Mouse (Mus musculus) cerebellum, postnatal 36 days (tissue): ENCODE results near the gene Fgfr1op2.
"Not testable (repeated sequence)": the region's sequence is repeated elsewhere in the genome, so short reads cannot be mapped to it uniquely, and the experiment has no call there.

Source experiments
- DNase-seq, 2 experiments: peaks; one replicate each; pipeline ENCODE4 v3.0.0; 2021 to 2022; ENCODE audit warnings: mixed read lengths in 2 of 2

Gene Fgfr1op2

DNA sequence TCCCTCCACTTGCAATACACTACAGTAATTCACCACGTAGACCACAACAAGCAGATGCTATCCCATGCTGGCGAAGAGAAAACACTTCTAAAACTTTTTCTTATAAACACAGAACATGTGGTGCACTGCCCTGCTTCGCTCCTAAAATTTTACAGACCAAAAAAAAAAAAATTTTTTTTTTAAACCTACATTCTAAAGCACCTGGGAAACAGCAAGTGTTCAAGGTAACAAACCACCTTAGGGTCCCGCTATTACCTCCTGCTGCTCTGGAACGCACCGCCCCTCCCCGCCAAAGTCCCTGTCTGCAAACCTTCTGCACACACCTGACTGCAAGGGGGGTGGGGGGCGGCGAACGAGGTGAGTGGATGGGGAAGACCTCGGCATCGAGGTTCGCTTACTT, at the start of gene Fgfr1op2:
Fgfr1op2 (plus strand) TSS at position 301 of the 400 bp plus-strand sequence.
- DNase-seq: no peak

DNA sequence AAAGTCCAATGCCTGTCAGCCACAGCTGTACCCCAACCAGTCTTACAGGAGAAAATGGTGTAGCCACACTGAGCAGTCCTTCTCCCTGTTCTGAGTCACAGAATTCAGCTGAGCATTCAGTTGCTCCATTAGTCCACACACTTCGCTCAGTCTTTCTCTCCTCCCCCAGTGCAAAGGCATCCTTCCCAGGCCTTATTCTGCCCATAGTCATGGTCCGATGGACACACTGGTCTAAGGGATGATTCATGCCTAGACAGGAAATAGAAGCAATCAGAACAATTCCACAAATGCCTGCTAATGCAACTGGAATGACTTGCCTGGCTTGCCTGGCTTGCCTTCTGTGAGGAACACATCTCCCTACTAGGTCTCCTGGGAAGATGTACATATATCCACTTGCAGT, 49.5 kb upstream of the Fgfr1op2 start:
- no peak for DNase-seq

DNA sequence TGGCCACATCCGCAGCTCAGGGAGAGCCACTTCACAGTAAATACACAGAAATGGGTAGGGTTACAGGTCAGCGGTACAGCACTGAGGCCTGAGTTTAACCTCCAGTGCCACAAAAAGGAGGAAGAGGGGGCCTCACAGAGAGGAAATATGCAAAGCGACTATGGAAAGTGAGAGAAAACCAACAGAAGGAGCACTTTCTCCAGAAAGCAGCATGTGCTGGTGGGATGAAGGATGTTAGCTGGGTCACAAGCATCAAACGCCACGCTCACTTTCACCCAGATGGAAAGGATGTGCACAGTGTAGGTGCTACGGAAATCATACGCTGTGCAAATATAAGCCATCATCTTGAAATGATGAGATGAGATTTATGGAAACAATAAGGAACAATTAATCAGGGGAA, 46.6 kb upstream of the Fgfr1op2 start:
- DNase-seq: no peak

DNA sequence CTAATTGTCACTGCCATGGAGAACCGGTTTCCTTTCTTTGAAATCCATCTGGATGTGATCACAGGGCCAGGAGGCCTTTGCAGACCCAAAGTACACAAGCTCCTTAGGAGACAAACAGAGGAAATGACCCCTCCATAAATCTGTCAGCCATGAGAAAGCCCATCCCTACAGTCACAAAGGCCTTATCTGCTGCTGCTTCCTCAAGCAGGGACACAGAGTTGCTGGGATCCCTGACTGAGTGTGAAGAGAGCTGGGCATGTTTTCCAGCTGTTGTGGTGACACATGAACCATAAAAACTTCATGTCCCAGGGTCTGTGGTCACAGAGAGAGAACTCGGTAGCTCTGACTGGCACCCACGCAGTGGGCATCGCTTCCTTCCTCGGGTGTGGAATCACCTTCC, 46.2 kb upstream of the Fgfr1op2 start:
- DNase-seq: no peak

DNA sequence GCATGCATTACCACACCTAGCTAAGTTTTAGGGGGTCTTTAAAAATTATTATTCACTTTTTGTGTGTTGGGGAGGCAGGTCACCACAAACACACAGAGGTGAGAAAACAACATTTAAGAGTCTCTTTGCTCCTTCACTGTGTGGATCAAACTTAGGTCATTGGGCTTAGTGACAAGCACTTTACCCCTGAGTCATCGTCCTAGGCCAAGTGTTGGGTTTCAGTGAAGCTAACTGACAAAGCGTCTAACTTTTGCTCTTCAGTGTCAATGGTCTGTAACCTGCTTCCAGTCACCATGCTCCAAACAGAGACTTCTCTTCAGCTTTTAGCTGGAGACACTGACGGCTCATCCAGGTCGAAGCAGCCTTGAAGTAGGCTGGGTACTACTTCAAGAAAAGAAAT, 43.9 kb upstream of the Fgfr1op2 start:
- no peak for DNase-seq

DNA sequence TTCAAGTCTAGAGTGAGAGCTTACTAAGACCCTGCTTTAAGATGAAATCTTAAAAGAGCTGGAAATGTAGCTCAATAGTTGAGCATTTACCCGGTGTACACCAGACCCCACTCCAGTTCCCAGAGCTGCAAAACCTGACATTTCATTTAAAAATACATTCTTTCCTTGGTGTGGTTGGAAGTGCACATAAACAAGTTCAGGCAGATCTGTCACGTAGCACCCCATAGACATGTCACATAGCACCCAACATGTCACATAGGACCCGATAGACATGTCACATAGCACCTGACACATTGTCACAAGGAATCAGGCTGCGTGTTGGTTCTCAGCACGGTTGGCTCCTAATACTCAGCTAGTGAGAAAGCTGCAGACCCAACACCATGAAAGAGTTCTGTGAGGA, 41.5 kb upstream of the Fgfr1op2 start:
- no peak for DNase-seq

DNA sequence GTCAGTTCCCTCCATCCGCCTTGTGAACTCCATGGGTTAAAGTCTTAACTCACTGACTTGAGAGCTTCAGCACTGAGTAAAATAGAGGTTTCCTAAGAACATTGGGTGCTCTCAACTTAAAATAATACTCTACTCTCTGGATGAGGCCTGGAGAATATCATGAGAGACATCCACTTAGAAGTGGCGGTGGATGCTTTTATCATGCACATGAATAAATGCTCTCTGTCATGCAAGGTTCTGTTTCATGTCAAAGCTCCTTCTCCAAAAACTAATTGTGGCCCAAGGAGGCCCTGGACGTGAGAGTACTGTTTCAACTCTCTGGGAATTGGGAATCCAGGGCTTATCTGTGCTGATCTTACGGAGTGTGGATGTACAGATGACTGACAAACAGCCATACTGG, 39.9 kb upstream of the Fgfr1op2 start:
- DNase-seq: no peak

DNA sequence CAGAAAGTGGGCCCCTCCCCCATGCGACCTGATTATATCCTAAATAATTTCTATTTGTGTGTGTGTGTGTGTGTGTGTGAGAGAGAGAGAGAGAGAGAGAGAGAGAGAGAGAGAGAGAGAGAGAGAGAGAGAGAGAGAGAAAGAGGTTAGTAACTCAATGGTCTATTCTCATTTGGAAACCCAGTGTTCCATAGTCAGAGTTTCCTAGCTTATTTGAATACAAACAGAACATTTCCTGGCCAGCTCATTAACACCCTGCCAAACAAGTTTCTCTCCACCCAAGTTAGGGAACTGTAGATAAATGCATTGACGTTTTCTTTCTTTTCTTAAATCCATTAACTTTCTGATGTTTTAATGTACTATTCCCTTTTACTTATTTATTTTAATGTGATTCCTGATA, 38.9 kb upstream of the Fgfr1op2 start:
- no peak for DNase-seq

DNA sequence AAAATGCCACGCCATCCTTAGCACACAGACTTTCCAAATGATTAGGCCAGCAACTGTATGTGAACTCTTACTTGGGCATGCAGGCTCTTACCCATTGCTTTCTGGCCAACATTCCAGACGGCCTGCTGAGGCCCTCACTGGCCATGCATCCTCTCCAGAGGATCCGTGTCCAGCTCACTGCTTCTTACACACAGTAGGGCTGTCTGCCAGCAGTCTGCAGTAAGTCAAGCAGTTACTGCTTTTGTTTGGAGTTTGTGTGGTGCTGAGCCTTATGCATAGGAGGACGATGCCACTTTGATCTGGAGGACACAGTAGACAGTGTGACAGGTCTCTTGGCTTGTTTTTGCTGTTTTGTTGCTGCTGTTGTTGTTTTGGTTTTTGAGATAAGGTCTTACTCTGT, 38.3 kb upstream of the Fgfr1op2 start:
- no peak for DNase-seq

DNA sequence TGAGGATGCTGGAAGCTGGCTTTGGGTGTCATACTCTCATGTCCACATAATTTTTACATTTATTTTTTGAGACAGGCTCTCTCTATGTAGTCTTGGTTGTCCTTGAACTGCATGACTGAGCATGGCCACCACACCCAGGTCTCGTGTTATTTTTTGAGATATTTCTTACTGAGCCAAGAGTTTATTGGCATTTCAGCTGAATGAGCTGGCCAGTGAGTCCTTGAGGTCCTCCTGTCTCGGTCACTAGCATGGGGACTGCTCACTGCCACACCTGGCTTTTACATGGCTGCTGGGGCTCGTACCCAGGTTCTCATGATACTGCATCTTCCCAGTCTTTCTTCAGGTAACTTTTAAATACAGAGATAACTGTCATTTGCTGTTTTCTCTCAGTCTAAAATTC, 36.6 kb upstream of the Fgfr1op2 start:
- no peak for DNase-seq

DNA sequence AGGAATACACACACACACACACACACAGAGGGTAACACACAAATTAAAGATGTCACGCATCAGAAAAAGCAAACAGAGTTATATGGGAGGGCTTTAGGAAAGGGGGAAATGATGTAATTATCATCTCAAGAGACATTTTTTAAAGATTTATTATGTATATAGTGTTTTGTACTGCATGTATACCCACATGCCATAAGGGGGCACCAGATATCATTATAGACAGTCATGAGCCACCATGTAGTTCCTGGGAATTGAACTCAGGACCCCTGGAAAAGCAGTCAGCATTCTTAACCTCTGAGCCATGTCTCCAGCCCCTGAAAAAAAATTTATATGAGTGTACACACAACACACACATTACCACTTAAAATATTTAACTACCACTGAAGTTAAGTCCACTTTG, 32.4 kb upstream of the Fgfr1op2 start:
- no peak for DNase-seq

DNA sequence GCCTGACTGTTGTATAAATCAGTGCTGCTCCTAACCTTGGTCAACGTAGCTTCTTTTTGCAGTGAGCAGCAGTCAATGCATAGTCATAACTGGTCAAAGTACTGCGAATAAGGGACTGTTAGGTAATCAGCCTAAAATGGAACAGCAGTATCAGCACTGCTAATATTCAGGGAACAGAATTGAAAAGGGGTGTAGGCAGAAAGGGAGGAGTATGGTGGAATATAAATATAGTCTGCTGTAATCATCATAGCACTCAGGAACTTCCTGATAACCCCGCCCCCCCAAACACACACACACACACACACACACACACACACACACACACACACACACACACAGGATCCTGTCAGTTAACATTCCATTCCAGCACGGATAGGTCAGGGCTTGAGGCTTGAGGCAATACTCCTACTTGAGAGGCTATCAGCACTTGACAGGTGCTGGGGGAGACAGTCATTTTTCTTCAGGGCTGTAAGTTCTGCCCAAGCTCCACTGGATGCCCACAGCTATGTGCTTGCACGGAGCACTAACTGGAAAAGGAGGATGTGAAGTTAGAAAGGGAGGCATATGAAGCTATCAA, 31.6 kb upstream of the Fgfr1op2 start:
- no peak for DNase-seq

DNA sequence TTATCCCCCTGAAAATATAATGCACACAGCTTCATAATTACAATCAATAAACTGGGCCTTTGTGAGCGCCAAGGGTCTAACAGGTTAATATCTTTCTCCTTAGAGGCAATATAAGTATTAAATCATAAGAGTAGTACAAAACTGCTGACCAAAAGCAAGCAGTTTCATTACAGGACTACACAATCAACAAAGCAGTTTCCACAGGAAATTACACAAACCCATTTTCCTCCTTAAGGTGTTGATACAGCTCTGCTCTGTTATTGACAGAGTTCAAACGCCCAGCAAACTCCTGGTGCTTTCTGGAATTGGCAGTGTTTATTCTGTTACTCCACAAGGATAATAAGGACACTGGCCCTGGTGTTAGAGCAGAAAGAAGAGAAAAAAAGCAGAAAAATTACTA, 26.6 kb upstream of the Fgfr1op2 start:
- no peak for DNase-seq

DNA sequence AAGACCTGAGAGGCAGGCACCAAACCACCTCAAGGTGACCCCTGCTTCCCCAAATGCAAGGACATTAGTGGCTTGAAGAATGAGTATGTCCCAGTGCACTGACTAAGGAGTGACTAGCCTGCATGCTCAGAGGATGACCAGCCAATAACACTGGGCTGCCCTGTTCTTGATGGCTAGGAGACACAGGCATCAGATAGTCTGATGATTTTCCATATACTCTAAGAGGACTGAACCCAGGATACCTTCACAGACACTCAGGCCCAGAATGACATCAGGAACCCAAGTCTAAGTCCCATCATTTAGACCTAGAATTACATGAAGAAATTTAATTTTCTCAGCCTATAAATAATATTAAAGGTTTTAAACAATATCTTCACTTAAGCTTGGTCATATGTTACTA, 25.7 kb upstream of the Fgfr1op2 start:
- DNase-seq: no peak

DNA sequence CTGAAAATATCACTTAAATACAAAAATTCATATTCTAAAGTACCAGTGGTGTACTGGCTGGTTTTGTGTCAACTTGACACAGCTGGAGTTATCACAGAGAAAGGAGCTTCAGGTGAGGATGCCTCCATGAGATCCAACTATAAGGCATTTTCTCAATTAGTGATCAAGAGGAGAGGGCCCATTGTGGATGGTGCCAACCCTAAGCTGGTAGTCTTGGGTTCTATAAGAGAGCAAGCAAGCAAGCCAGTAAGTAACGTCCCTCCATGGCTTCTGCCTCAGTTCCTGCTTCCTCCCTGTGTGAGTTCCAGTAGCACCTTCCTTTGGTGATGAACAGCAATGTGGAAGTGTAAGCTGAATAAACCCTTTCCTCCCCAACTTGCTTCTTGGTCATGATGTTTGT, 14.5 kb upstream of the Fgfr1op2 start:
- not testable (repeated sequence) for DNase-seq

DNA sequence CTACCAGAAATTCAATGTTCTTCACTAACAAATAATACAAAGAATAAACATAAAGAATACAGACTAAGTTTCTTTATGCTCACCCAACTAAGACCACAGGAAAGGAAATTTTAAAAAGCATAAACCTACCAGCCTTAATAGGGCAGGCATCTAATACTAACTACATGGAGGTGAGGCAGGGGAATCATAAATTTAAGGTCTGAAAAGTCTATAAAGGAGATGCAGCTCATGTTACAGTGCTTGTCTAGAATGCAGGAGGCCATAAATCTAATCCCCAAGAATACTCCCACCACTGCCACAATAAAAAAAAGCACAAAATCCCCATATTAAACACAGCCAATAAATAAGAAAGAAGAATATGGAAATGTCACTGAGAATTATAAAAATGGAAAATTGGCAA, 4.9 kb upstream of the Fgfr1op2 start:
- no peak for DNase-seq

DNA sequence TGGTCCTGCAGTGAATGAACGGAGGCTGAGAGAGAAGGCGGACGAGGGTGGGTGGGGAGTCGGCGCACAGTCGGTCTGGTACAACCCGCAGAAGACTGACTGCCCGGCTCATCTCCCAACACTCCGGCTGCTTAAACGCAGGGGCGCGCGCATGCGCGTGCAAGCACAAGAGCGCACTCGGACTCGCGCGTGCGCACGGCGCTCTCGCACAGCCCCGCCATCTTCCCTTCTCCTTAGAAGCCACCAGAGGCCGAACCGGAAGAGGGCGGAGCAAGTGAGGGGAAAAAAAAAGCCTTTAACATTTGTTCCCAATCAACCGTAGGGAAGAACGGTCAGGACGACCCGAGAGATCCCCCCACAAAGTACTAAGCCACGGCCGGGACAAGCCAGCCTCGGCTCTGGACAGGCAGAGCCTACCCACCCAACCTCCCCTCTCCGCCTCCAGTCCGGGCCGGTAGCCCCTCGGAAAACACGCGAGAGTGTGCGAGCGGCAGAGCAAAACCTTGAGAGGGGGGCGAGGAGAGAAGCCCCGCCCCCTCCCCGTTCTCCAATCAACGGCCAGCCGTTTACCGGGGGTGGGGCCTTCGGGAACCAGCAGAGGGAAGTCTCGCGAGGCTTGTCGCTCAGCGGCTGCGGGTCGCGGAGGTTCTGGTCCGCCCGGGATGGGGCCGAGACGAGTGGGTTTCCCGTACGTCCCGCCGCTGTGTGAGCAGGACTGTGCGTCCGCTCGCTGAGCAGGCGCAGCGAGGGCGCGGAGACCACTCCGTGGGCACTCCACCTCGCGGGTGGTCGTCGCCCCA, 507 bp downstream of the Fgfr1op2 start, which contains the start of gene Ints13:
Ints13 (minus strand) TSS at position 526 of the 800 bp plus-strand sequence.
- peak; percentile 95 to 97 for DNase-seq

DNA sequence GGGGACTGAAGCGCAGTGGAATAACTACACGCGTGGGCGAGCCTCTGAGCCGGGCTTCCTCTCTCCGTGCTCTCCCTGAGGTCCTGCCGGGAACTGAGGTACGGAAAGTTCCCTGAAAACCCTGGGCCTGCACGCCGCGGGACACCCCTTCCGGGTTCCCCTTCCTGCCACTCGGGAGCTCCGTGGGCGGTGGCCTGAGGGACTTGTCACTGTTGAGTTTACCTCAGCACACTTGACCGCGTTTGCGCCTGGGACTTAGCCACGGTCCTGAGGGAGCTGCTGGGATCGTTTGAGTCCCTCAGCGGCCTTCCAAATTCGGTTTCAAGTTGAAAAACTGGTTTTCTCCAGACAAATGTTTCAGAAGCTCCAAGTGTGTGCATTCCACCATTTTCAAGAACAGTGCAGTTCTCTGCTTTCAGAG, 1.1 kb downstream of the Fgfr1op2 start:
- no peak for DNase-seq

DNA sequence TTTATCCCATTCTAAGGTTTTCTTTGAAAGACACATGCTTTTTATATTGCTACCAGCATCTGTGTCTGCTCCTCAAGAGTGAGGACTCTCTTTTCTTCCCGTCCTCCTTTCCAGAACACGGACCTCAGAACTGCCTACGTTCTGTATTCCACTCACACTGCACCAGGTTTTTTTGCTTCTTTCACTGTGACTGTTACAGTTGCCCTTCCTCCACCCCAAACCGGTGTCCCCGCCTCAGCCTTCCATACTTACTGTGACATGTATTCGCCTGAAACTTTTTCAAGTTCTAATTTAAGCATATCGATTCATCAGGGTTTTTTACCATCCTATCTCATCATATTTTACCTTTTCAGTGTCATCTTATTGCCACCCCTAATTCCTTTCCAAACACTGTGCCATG, 1.6 kb downstream of the Fgfr1op2 start:
- DNase-seq: peak in 1 of 2 experiments; percentile 22

DNA sequence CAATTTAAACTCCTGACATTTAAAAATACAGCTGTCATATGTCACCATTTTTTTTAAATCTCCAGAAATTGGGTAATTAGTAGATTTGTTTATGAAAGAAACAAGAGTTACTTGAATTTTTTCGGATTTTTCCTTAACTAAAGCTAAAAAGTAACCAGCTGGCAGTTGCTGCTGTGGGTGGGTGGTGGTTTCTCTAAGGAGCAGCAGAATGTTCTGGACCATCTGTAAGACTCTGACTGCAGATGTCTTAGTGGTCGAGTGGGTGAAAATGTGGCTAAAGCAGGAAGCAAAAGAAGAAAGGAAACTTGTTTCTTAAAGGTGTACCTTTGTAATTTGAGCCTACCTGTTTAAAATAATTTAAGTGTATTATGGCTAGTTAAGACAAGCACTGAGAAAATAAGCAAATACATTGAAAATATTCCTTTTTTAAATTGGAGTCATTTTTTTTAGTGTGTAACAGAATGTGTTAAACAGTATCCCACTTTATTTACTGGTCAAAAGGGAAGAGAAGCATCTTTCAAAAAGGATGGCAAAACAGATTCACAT, 3.5 kb downstream of the Fgfr1op2 start:
- no peak for DNase-seq

DNA sequence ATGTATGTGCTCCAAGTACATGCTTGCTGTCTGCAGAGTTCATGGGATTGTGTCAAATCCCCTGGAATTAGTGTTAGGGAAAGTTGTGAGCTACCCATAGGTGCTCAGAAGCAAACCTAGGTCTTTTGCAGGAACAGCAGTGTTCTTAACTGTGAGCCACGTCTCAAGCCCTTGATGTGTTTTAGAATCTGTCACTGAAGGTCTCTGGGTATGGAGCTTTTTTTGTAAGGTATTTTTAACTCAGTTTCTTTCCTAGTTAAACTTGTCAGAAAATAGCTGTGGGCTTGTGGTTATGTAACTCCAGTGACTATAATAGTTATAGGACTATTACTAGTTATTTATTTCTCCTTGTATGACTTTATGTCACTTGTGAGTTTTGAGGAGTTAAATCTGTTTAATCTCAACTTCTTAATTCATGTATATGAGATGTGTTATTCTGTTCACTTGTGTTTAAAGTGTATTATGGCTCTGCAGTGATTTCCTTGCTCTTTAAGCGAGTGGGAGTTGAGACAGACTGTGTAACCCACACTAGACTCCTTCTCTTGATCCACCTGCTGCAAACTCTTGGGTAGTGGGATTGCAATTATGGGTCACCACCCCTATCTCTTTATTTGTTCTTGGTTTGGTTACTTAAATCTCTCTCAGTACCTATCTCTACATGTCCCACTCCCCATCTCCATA, 6.5 kb downstream of the Fgfr1op2 start:
- DNase-seq: no peak

DNA sequence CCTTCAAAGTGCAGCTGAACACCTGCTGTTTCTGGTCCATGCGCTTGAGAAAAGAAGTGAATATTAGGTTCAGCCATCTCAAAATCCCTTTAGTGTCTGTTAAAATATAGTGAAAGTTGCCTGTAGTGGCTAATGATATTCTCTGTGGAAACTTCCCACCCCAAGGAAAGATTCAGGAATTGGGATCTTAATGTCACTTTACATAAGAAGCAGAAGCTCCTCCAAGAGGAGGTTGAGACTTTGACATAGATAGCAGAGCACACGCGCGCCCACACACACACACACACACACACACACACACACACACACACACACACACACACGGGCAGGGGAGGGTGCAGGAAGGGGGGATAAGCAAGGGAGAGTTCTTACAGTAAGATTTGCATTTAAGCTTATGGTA, 8.1 kb downstream of the Fgfr1op2 start:
- no peak for DNase-seq

DNA sequence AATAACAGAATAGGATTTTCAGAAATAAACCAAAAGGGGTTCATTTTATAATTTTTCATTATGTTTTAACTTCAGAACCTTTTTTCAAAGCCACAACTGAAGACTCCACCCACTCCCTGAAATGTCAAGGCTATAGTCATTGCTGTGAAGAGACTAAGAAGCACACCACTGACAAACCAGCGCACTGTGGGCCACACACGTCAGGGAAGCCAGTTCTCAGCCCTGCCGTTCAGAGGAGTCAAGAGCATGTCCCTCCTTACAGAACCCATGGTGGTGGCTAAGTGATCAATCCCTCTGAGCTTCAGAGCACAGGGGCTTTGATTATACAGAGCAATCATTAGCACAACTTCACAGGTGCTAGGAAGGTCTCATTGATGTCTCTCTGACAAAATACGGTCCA, 25.6 kb downstream of the Fgfr1op2 start:
- no peak for DNase-seq

DNA sequence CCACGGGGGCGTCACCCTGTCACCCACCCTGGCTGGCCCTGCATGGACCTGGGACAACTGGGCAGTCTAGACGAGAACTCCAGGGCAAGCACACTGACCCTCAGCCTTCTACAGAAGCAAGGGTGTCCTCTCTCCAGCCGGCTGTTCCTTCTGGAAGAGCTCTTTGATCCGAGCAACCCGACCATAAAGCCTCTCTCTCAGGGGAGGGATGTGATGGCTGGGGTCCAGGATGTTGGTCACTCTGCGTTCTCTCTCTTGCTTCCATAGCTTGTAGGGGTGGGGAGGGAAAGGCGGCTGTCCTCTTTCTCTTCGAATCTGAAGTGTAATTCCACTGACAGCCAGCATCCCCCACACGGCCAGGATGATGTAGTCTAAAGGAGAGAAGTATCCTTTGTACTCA, 26.6 kb downstream of the Fgfr1op2 start:
- DNase-seq: no peak
